Mouse (Mus musculus) stomach, embryonic 15.5 days (tissue): ENCODE data around the gene Cox8c. TPM values are rescaled to one million over a fixed set of nuclear protein-coding genes. Genes with fewer than 3 reads are reported as not detected.

Experiments
- ATAC-seq: fragments of 200-750 bp; cut with Nextera tagmentation; 2 replicates; pipeline ENCODE4 v1.8.0; 2017; ENCODE audit warnings: low read depth, moderate number of reproducible peaks, moderate TSS enrichment; ENCODE audit not compliant: insufficient read depth, low FRiP score
- H3K27ac ChIP-seq: fragments of 300-500 bp; sonication (generic); 2 replicates; pipeline ENCODE4 v1.5.1; 2015; ENCODE audit warnings: mild to moderate bottlenecking, inconsistent platforms
- H3K27me3 ChIP-seq: fragments of 300-500 bp; sonication (generic); replicated peaks from 2 replicates; pipeline ENCODE4 v1.6.1; 2015; ENCODE audit warnings: inconsistent platforms
- H3K36me3 ChIP-seq: fragments of 300-500 bp; sonication (generic); 2 replicates; pipeline ENCODE4 v1.6.1; 2015; ENCODE audit warnings: inconsistent platforms
- H3K4me1 ChIP-seq: fragments of 300-500 bp; sonication (generic); 2 replicates; pipeline ENCODE4 v1.6.1; 2015; ENCODE audit warnings: inconsistent platforms
- H3K4me2 ChIP-seq: fragments of 300-500 bp; sonication (generic); 2 replicates; pipeline ENCODE4 v1.6.1; 2015; ENCODE audit warnings: mild to moderate bottlenecking, inconsistent platforms
- H3K4me3 ChIP-seq: fragments of 300-500 bp; sonication (generic); replicated peaks from 2 replicates; pipeline ENCODE4 v1.5.1; 2015; ENCODE audit warnings: inconsistent platforms
- H3K9ac ChIP-seq: fragments of 300-500 bp; sonication (generic); 2 replicates; pipeline ENCODE4 v1.6.1; 2015; ENCODE audit warnings: inconsistent platforms
- H3K9me3 ChIP-seq: fragments of 300-500 bp; sonication (generic); 2 replicates; pipeline ENCODE4 v1.6.1; 2016; ENCODE audit warnings: inconsistent platforms
- WGBS: fragments of 180-500 bp; shearing (Covaris S2); methylation state at CpG from one replicate; pipeline ENCODE4 v1.1.7; 2015; 5-methylcytosine and 5-hydroxymethylcytosine counted together
- polyA plus RNA-seq: library from polyadenylated mRNA; unstranded; fragments of >200 nt; fragmentation: Nextera tagmentation; extraction: Ambion mirVana; gene quantifications from 2 replicates; pipeline ENCODE4 v1.2.1, GENCODE M21; 2015

Cox8c gene
- polyA plus RNA-seq, 1 experiment from 2014 or later, result not detected

DNA sequence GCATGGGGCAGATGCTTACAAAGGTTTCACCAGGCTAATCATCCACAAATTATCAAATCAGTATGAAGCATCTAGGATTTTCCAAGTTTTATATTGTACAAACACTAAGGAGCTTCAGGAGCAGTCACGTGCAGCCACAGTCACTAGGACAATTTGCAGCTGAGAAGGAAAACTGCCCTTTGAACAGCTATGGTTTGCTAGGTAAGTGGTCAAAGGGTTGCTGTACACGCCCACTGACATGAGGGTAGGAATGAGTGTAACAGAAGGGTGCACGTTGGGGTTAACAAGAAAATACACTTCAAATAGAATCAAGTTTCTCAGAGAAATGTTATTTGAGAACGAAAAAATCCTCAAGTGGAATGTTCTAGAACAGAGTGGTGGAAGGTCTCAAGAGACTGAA lies 30.6 kb downstream of the Cox8c start:
- no peaks in the 10 kb centered on the region for H3K9me3 ChIP-seq
- no peak overlapping the region for H3K9ac ChIP-seq
- no peak overlapping the region for H3K27ac ChIP-seq
- H3K36me3 ChIP-seq, result no peaks in the 10 kb centered on the region
- WGBS, result 70% methylated on average over 4 of the region's 4 CpGs
- H3K4me1 ChIP-seq, result no peaks in the 10 kb centered on the region
- no peak for ATAC-seq
- H3K4me2 ChIP-seq, result no peak overlapping the region
- no peak overlapping the region for H3K4me3 ChIP-seq
- no peaks in the 10 kb centered on the region for H3K27me3 ChIP-seq

DNA sequence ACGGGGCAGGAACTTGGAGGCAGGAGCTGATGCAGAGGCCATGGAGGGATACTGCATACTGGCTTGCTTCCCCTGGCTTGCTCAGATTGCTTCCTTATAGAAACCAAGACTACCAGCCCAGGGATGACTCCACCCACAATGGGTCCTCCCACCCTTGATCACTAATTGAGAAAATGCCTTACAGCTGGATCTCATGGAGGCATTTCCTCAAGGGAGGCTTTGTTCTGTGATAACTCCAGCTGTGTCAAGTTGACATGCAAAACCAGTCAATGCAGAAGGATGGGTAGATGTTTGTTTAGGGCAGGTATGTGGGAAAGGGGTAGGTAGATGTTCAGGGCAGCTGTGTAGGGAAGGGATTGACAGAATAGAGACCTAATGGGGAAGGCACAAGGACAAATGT lies 31.2 kb downstream of the Cox8c start:
- no peaks in the 10 kb centered on the region for H3K36me3 ChIP-seq
- H3K27me3 ChIP-seq, result no peaks in the 10 kb centered on the region
- H3K9me3 ChIP-seq, result no peaks in the 10 kb centered on the region
- no peaks in the 10 kb centered on the region for H3K4me1 ChIP-seq
- no peak overlapping the region for H3K9ac ChIP-seq
- no peak for ATAC-seq
- H3K4me2 ChIP-seq, result no peak overlapping the region
- H3K27ac ChIP-seq, result no peak overlapping the region
- no peak overlapping the region for H3K4me3 ChIP-seq
- WGBS, result 54% methylated on average over 1 of the region's 1 CpGs

DNA sequence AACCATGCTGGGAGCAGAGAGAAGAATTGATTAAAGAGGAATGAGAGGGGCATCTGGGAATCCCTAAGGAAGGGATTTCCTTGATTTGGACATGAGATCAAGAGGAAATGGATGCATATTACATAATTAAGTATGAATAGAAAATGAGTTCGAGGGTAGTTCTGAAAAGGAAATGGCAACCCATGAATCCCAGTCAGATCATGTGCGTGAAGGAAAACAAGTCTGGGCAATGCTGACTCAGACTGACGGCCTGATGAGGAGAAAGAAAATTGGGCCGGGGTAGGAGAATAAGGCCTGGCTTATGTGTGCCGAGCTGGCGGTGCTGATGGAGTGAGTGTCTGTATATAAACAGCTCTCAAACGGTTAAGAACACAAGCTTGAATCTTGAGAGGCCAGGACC lies 31.7 kb downstream of the Cox8c start:
- H3K4me1 ChIP-seq, result no peaks in the 10 kb centered on the region
- ATAC-seq, result no peak
- 77% methylated on average over 7 of the region's 7 CpGs for WGBS

DNA sequence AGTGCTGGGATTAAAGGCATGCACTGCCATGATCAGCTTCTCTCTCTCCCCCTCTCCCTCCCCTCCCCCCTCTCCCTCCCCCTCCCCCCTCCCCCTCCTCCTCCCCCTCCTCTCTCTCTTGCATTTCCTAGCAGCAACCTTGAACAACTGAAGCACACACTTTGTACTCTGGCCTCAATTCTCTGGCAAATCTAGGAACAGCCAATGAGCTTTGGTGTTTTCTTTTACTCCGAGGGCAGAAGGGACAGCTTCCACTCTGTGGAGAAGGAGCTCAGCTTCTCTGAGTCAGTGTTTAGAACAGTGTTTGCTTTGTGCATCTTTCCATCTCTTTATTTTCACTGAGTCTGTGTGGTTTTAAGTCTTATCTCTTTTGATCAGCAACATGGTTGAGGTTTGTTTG lies 36.8 kb downstream of the Cox8c start:
- no peak for ATAC-seq
- no peak overlapping the region for H3K9ac ChIP-seq
- no peaks in the 10 kb centered on the region for H3K27me3 ChIP-seq
- no peak overlapping the region for H3K4me2 ChIP-seq
- no peaks in the 10 kb centered on the region for H3K9me3 ChIP-seq
- H3K4me3 ChIP-seq, result no peak overlapping the region
- no peaks in the 10 kb centered on the region for H3K36me3 ChIP-seq
- H3K27ac ChIP-seq, result no peak overlapping the region
- H3K4me1 ChIP-seq, result no peaks in the 10 kb centered on the region
- WGBS, result 26% methylated on average over 1 of the region's 1 CpGs

More for the DNA sequence above, 31.7 kb downstream of the Cox8c start:
- H3K36me3 ChIP-seq, result no peaks in the 10 kb centered on the region
- H3K9me3 ChIP-seq, result no peaks in the 10 kb centered on the region
- H3K27ac ChIP-seq, result no peak overlapping the region
- no peaks in the 10 kb centered on the region for H3K27me3 ChIP-seq
- no peak overlapping the region for H3K4me2 ChIP-seq
- no peak overlapping the region for H3K4me3 ChIP-seq
- H3K9ac ChIP-seq, result no peak overlapping the region

DNA sequence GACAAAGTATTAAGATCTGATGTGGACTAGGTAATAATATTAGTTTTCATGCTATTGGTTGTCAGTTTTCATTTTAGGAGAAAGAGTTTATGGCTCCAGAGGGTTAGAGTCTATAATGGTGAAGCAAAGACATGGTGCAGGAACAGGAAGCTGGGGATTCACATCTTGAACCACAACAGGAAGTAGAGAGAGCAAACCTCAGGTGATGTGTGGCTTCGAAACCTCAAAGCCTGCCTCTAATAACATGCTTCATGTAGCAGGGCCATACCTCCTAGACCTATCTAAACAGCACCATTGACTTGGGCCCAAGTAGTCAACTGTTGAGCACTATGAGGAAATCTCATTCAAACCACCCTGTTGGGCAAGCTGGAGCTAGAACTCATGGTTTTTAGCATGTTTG lies 46.5 kb downstream of the Cox8c start:
- Histone ChIP-seq H3K9ac (no peak overlapping the region), H3K4me2 (no peak overlapping the region), H3K4me1 (peaks cover 10% of the 10 kb centered on the region), H3K4me3 (no peak overlapping the region), H3K27me3 (0 out of 2 replicates have a peak, but pooled peaks cover 5% of the 10 kb centered on the region), H3K36me3 (no peaks in the 10 kb centered on the region), H3K9me3 (no peaks in the 10 kb centered on the region), H3K27ac (no peak overlapping the region)
- WGBS, result 84% methylated on average over 1 of the region's 1 CpGs
- ATAC-seq, result no peak

DNA sequence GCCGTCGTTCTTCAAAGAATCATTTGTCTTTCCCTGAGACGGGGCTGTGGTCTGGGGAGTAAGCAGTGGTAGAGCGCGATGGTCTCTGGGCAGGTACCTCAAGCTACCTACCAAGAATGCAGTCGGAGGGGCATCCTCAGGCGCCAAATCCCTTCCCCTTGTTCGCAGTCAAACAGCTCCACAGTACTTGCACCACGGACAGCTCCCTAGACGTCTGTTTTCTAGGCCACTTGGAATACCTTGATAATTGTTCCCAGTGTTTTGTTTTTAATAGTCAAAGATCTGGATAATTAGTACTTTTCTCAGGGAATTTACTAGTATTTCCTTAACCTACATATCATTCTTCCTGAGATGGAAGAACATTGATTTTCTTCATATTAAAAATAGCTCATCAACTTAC lies 48.7 kb downstream of the Cox8c start:
- WGBS, result 20% methylated on average over 10 of the region's 10 CpGs
- Histone ChIP-seq H3K4me2 (no peak overlapping the region), H3K9ac (no peak overlapping the region), H3K27me3 (0 out of 2 replicates have a peak, but pooled peaks cover 5% of the 10 kb centered on the region), H3K4me3 (no peak overlapping the region), H3K9me3 (no peaks in the 10 kb centered on the region), H3K4me1 (peaks cover 10% of the 10 kb centered on the region), H3K27ac (no peak overlapping the region), H3K36me3 (no peaks in the 10 kb centered on the region)
- no peak for ATAC-seq

DNA sequence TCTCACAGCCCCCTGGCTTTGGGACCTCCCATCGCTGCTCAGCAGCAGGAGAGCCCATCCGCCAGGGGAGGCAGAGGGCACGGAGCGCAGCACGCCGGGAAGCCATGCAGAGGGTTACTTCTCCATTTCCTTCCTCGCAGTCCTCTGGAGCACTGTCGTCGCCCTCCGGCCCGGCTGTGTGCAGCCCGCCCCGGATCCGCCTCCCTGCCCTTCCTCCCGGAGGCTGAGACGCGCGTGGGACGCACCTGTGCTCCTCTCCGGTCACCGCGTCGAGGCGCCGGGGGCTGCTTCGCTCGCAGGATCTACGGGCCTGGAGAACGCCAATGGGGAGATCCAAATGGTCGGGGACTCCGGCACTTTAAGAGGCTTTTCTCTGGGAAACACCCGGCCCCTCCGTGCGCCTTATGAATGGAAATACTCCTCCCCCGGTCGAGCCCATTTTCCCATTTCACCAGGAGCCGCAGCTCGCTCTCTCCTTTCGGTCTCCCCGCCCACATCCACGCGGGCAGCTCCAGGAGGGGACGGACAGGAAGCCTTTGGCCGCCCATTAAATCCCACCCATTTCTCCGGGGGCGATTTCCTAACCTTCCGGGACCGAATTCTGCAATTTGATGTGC lies 49.8 kb downstream of the Cox8c start, which contains the start of gene Unc79:
Gene Unc79, plus strand, starts transcription at position 82 of the 617 bp plus-strand sequence.
- peak within 1 kb of the TSS; percentile 51 for H3K4me3 ChIP-seq
- H3K9me3 ChIP-seq, result no peaks in the 10 kb centered on the region
- peaks cover 10% of the 10 kb centered on the region for H3K4me1 ChIP-seq
- peak; percentile 69 for ATAC-seq
- H3K36me3 ChIP-seq, result no peaks in the 10 kb centered on the region
- WGBS, result under 1% methylated on average over 48 of the region's 48 CpGs
- 0 out of 2 replicates have a peak, but pooled peaks cover 5% of the 10 kb centered on the region for H3K27me3 ChIP-seq
- H3K9ac ChIP-seq, result no peak within 1 kb of the TSS
- H3K4me2 ChIP-seq, result peak within 1 kb of the TSS; percentile 95
- H3K27ac ChIP-seq, result no peak within 1 kb of the TSS; the same call in 1 of the 2 replicates

DNA sequence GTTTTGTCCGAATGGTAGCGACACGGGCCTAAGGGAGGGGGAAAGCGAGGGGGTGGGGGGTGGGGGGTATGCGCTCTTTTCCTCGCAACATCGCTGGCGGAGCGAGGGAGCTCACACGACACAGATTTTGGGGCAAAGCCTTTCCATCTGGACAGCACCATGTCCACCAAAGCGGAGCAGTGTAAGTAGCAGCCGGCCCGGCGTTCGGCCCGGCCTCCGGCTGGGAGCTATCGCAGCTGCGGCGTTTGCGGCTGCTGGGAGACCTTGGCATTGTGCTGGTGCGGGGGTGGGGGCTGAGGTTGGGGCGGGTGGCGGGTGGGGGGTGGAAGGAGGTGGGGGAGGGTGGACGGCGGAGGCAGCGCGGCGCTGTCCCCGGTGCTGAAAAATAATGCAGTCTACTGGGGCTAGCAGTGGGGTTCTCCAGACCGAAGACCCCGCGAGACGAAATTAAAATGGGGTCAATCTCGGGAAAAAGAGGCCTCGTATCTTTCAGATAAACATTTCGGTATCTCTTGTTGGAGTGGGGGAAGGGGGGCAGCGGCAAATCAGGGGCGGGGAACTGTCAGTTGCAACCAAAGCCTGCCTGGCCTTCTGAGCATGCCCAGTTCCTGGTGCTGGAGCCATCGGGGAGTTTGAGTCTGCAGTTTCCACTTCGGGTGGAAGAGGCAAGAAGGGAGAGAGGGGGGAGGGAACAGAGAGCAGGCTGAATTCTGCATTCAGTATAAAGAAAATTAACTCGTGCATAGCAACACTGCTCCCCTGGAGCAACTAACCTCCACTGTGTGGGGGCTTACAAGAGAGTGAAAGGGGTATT lies 50.5 kb downstream of the Cox8c start:
- Histone ChIP-seq H3K9ac (no peak overlapping the region), H3K27me3 (0 out of 2 replicates have a peak, but pooled peaks cover 5% of the 10 kb centered on the region), H3K4me3 (peak overlapping the region; percentile 51), H3K4me1 (peaks cover 10% of the 10 kb centered on the region), H3K27ac (no peak overlapping the region), H3K4me2 (peak overlapping the region; percentile 95), H3K9me3 (no peaks in the 10 kb centered on the region), H3K36me3 (no peaks in the 10 kb centered on the region)
- ATAC-seq, result peak; percentile 62
- under 1% methylated on average over 42 of the region's 42 CpGs for WGBS

Other genes with a start within 250 kb of the Cox8c start
- 20.1 and 21.9 TPM in 2 replicates for gene Itpk1, start 194.4 kb upstream of the Cox8c start, polyA plus RNA-seq
- 20.7 and 25.0 TPM in 2 replicates for gene Moap1, start 155.7 kb upstream of the Cox8c start, polyA plus RNA-seq
- gene Tmem251, start 155.6 kb upstream of the Cox8c start, polyA plus RNA-seq, result 12.2 and 12.9 TPM in 2 replicates
- gene Gm28051, start 141.6 kb upstream of the Cox8c start, polyA plus RNA-seq, result not detected in 2 replicates
- 28.7 and 29.2 TPM in 2 replicates for gene Gon7, start 141.5 kb upstream of the Cox8c start, polyA plus RNA-seq
- gene Ubr7, start 141.3 kb upstream of the Cox8c start, polyA plus RNA-seq, result 34.2 and 37.2 TPM in 2 replicates
- 19.9 and 20.8 TPM in 2 replicates for gene Gm20604, start 140.6 kb upstream of the Cox8c start, polyA plus RNA-seq
- 18.7 TPM in 2 replicates for gene Btbd7, start 20.8 kb upstream of the Cox8c start, polyA plus RNA-seq
- 0.43 and 0.48 TPM in 2 replicates for gene Unc79, start 49.5 kb downstream of the Cox8c start, polyA plus RNA-seq